Mouse (Mus musculus) subcutaneous adipose tissue, adult 2 months (tissue): ENCODE data around the gene Mrpl16. TPM values are rescaled to one million over a fixed set of nuclear protein-coding genes. Genes with fewer than 3 reads are reported as not detected.

Experiments
- polyA plus RNA-seq: library from polyadenylated mRNA; depleted of rRNA; stranded (reverse); fragments of >200 nt; gene quantifications from 2 replicates; pipeline ENCODE4 v1.2.3, GENCODE M21; 2012; ENCODE audit warnings: low replicate concordance; rRNA removed

Gene Mrpl16
- polyA plus RNA-seq, result 18.3 and 19.2 TPM in 2 replicates

GRCm38 (mm10) chr19:11770205-11770892 is at the start of gene Mrpl16:
Gene Mrpl16 (plus strand): TSS chr19:11770391.

GRCm38 (mm10) chr19:11747298-11747697 is 22.9 kb upstream of the Mrpl16 start, which contains the start of gene Gif:
Gene Gif (plus strand): TSS chr19:11747554.

DNA sequence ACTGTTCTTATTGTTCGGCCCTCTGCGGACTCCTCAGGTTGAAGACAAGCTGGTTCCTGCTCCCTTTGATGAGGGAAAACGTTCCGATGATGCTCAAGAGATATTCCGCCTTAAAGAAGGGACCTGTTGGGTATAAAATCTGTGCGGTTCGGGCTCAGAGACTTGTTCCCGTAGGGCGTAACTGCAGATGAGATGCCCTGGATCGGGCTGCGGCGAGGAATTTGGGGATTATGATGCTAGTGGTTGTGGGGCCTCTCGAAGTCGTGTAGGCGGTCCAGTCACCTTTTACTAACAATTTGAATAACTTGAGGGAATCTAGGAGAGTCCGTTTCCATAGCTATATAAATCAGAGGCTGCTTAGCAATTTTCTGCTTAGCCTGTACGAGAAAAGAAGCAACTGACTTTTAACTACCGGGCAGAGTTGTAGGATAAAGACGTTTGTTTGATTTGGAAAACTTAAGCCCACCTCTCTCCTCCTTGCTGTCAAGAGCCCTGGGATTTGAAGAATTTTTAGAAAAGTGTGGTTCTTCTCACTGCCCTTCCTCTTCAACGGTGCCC is 49.0 kb downstream of the Mrpl16 start, which contains the start of gene Stx3:
TSS of gene Stx3 (minus strand) at position 261 of the 558 bp plus-strand sequence.

Other genes with a start within 250 kb of the Mrpl16 start
- 23.8 and 25.8 TPM in 2 replicates for gene Ms4a4d, start 233.6 kb upstream of the Mrpl16 start, polyA plus RNA-seq
- gene Ms4a6d, start 165.5 kb upstream of the Mrpl16 start, polyA plus RNA-seq, result 6.9 and 7.9 TPM in 2 replicates
- not detected in 2 replicates for gene Ms4a2, start 146.7 kb upstream of the Mrpl16 start, polyA plus RNA-seq
- not detected in 2 replicates for gene Ms4a3, start 129.5 kb upstream of the Mrpl16 start, polyA plus RNA-seq
- not detected in 2 replicates for gene Oosp2, start 109.8 kb upstream of the Mrpl16 start, polyA plus RNA-seq
- not detected in 2 replicates for gene Oosp1, start 79.2 kb upstream of the Mrpl16 start, polyA plus RNA-seq
- not detected in 2 replicates for gene Oosp3, start 73.3 kb upstream of the Mrpl16 start, polyA plus RNA-seq
- not detected in 2 replicates for gene Gif, start 22.8 kb upstream of the Mrpl16 start, polyA plus RNA-seq
- 6.3 and 11.1 TPM in 2 replicates for gene Stx3, start 49.0 kb downstream of the Mrpl16 start, polyA plus RNA-seq
- not detected in 2 replicates for gene Olfr1417, start 68.8 kb downstream of the Mrpl16 start, polyA plus RNA-seq
- gene Olfr1418, start 90.7 kb downstream of the Mrpl16 start, polyA plus RNA-seq, result not detected in 2 replicates
- gene Olfr1419, start 104.7 kb downstream of the Mrpl16 start, polyA plus RNA-seq, result not detected in 2 replicates
- not detected in 2 replicates for gene Olfr1420, start 116.2 kb downstream of the Mrpl16 start, polyA plus RNA-seq
- 17.1 and 19.7 TPM in 2 replicates for gene Patl1, start 142.0 kb downstream of the Mrpl16 start, polyA plus RNA-seq
- 18.9 and 28.7 TPM in 2 replicates for gene Osbp, start 195.6 kb downstream of the Mrpl16 start, polyA plus RNA-seq